Mouse (Mus musculus) urinary bladder, adult 18-20 months (tissue): Measurements from ENCODE around the gene Kif1b.
"Not testable (repeated sequence)": the region's sequence is repeated elsewhere in the genome, so short reads cannot be mapped to it uniquely, and the experiment has no call there.

Source experiments
- DNase-seq, 2 experiments: peaks; one replicate each; pipeline ENCODE4 v3.0.0; 2022; ENCODE audit warnings: low spot score in 2 of 2, mixed read lengths in 2 of 2

Kif1b gene

DNA sequence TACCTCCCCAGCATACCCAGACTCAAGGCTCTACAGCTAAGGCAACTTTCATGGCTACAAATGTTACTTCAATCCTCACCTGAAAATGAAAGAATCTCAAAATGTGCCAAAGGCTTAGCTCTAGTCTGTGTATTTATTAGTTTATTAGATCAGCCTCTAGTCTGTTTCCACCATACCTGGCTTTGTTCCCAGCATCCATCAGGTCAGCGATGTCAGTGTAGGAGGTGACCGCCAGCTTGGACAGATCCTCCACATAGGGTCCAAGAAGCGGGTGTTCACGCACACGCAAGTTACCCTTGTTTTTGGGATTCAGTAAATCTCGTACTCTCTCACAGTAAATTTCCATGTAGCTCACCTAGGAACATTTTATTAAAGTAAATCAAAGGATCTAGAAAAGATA lies 37.0 kb downstream of the Kif1b start:
- DNase-seq = no peak

DNA sequence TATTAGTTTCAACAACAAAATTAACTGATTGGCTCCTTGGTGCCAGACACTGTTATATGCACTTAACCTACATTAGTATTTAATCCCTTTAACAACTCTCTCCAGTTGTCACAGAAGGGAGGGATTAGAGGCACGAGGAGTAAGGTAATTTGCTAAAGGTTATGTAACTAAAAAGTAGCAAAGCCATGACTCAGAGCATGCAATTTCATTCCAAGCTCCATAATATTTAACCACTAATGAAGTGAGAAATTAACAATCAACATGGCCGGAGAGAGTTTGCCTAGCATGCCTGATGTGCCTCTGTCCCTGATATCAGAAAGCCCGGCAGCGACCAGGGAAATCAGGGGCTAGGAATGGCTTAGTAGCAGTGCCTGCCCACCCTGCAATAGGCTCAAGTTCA lies 38.5 kb downstream of the Kif1b start:
- DNase-seq = no peak

DNA sequence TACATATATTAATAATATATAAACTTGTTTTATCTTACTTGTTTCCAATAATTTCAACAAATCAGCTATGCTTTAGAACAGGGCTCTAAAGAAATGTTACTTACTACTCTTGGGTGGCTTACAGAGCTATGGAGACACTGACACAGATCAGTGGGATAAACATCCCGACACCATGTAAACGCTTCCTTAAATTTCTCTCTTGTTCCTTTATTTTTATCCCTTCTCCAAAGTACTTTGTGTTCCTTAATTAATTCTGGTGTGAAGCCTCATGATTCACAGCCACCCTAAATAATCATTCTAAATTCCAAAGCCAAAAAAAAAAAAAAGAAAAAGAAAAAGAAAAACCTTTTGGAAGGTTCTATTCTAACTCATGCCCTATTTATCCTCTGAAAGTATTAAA lies 42.6 kb downstream of the Kif1b start:
- DNase-seq = no peak

DNA sequence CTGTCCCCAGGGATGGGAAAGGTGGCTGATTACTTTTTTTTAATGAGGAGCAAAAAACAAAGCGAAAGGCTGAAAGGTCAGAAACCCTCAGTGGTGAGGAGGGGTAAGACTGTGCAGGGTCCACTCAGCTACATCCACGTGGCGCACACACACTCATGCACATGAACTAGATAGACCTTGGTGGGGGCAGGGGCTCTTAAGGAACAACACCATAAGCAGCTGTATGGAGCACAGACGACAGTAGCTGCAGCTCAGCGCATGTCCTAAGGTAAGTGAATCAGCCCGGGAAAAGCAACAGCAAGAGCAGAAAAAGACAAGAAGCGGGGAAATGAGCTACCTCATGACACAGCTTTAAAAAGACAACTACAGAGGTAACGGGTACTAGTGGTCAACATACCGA lies 44.3 kb downstream of the Kif1b start:
- DNase-seq = no peak

- DNase-seq = no peak
These were observed 46.0 kb downstream of the Kif1b start for GRCm38 (mm10) chr4:149261466-149261865.

DNA sequence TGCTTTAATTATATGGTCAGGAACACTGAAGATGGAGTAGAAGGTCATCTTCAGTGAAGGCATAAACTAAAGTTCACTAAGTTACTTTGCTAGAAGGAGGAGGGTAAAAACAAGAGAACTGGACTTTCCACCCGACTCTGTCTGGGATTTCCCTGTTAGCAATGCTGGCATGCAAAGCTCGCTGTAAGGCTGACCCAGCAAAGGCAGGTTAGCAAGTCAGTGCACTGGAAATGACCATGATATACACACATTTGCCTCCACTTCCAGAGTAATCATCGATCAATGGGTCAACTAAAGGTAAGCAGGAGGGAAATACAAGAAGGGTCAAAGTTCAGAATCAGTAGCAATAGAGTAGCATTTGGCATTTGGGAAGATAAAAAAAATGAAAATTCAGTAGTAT lies 46.6 kb downstream of the Kif1b start:
- no peak for DNase-seq

- no peak for DNase-seq
These were observed 48.0 kb downstream of the Kif1b start for GRCm38 (mm10) chr4:149259391-149260094.

GRCm38 (mm10) chr4:149258926-149259325 lies 48.6 kb downstream of the Kif1b start:
- DNase-seq = no peak

DNA sequence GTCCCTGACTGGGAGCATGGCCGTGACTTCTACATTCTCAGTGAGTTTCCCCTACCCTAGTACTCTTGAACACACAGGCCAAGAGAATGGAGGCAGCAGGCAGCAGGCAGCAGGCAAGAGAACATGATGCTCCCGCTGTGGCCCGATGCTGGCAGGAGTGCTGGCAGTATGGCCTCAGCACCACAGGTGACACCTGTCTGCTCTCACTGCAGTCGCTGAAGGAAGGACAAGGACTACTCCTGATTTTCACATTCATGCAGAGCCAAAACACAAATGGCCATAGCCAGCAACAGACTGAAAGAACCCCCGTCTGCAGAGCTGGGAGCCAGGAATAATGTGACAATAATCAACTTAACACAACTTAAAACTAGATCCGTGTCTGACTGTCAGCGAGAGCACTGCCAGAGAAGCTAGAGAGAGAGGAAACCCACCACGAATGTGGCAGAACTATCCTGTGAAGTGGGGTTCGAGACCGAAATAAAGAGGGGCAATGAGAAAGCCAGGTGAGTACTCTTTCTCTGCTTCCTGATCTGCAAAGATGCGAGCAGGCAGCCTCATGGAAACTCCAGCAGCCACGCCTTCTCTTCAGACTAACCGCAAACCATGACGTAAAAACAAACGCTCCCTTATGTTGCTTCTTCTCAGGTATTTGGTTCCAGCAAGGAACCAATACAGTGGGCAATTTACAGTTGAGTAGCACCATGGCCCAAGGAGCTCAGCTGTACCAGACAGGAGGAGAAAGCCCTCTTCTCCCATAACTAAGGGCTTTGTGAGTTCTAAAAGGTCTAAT lies 50.8 kb downstream of the Kif1b start:
- DNase-seq = no peak

- no peak for DNase-seq
These were observed 51.9 kb downstream of the Kif1b start for GRCm38 (mm10) chr4:149255277-149256270.

DNA sequence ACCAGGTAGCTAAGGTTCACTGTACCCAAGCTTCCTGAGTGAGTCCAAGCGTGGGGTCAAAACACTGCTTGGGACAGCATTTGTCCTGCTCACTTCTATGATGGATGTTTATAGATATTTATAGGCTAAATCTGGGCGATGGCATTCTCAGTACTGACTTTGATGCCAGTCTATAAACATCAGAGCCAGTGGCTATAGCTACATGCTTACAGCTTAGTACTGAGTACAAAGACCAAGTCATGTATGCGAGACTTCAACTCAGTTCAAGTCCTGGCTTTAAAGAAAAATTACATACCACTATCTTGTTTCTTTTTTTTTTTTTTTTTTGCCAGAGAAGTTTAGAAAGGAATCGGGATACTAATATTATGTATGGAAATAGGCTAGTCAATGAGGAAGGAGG lies 52.7 kb downstream of the Kif1b start:
- no peak for DNase-seq

GRCm38 (mm10) chr4:149249311-149249710 lies 58.2 kb downstream of the Kif1b start:
- no peak for DNase-seq

DNA sequence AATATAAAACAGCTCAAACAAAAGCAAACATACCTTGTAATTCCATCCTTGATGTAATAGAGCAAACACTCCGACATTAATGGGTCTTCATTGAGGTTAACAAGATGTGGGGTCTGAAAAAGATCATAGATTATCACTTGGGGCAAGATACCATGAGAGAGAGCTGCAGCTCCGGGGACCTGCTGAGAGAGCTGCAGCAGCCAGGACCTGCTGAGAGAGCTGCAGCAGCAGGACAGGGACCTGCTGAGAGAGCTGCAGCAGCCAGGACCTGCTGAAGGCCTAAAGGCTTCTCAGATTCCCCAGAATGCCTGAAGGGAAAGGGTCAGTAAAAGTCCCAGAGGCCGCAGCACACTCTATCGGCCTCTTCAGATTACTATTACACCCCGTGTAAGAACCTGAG lies 59.7 kb downstream of the Kif1b start:
- DNase-seq = no peak

GRCm38 (mm10) chr4:149247156-149247633 lies 60.3 kb downstream of the Kif1b start:
- no peak for DNase-seq

DNA sequence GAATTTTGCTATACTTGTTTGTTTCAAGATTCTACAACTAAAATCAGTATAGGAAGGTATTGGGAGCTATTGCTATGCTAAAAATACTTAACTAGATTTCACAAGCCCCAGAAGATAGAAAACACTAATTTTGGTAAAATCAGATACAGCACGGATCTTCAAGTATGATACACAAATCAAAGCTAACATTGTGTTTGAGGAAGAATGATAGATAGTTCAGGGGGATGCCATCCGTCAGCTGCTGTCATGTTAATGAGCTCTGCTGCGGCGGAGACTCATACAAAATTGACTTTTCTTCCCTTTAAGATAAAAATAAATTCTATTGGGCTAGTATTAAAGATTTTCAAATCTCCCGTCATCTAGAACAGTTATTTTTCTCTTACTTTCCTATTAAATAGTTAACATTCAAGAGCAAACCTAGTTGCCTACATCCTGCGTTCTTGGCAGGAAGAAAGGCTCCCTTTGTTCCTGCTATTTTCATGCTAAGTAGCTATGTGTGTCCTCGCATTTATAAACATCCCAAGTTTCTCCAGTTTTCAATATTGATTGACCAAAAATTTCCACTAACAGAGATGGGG lies 60.8 kb downstream of the Kif1b start:
- DNase-seq = no peak

GRCm38 (mm10) chr4:149237011-149237410 lies 70.5 kb downstream of the Kif1b start:
- no peak for DNase-seq

- no peak for DNase-seq
These were observed 73.6 kb downstream of the Kif1b start for GRCm38 (mm10) chr4:149233938-149234337.

GRCm38 (mm10) chr4:149228682-149229081 lies 78.8 kb downstream of the Kif1b start:
- not testable (repeated sequence) for DNase-seq

- DNase-seq = no peak
These were observed 79.2 kb downstream of the Kif1b start for GRCm38 (mm10) chr4:149228256-149228655.

DNA sequence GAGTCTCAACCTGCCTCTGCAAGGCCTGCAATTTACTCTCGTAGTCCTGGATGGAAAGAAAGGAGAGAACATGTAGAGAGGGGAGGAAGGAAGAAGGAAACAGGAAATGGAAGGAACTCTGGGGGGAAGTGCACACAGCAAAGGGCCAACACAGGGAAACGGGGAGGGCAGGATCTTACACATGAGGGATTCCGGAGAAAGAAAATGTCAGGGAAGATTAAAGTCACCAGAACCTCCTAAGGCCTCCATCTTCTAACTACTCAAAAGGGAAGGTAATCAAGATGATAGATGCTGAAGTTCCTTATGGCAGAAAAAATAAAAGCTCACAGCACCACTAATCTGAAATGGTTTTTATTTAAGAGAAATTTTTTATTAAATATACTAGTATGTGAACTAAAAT lies 81.2 kb downstream of the Kif1b start:
- DNase-seq = no peak

DNA sequence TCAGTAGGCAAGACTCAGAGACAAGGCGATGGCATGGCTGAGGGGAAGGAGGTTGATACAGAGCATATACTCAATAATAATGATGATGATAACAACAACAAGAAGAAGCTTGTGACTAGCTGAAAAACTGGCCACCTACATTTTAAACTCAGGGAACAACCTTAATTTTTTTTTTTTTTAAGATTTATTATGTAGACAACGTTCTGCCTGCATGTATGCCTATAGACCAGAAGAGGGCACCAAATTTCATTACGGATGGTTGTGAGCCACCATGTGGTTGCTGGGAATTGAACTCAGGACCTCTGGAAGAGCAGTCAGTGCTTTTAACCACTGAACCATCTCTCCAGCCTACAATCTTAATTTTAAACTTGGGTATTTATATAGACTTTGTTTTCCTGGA lies 84.0 kb downstream of the Kif1b start:
- no peak for DNase-seq

GRCm38 (mm10) chr4:149220481-149220880 lies 87.0 kb downstream of the Kif1b start:
- no peak for DNase-seq
